Mouse (Mus musculus) gastrocnemius, adult 8-10 months (tissue): ENCODE results near the gene Vmn2r96. TPM values are rescaled to one million over a fixed set of nuclear protein-coding genes. Genes with fewer than 3 reads are reported as not detected.
"Not testable (repeated sequence)": the region's sequence is repeated elsewhere in the genome, so short reads cannot be mapped to it uniquely, and the experiment has no call there.

Source experiments
- DNase-seq, 2 experiments: peaks; one replicate each; pipeline ENCODE4 v3.0.0; 2022; ENCODE audit warnings: low spot score in 2 of 2
- total RNA-seq, 4 experiments: library from RNA; stranded (reverse); gene quantifications; 2 replicates each; pipeline ENCODE4 v1.2.4; 2022

Vmn2r96 gene
- total RNA-seq: not detected

DNA sequence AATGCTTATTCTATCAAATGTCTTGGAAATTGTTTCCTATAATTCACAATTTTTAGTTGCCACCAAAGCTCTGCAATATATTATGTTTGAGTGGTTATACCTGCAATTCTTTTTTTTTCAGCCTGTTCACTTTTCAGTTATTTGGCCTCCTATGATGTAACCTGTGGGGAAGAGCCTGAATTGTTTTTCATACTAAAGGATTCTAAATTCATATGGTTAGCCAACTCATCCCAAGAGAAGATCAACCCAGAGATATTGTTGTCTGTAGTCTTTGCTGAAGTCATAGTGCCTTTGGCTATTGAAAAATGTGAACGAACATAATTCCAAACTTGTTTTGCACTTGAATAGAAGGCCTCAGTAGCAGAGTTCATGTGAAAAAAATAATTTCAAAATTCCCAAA, at the start of gene Vmn2r96:
Gene Vmn2r96, plus strand, starts transcription at position 301 of the 400 bp plus-strand sequence.
- not testable (repeated sequence) for DNase-seq

DNA sequence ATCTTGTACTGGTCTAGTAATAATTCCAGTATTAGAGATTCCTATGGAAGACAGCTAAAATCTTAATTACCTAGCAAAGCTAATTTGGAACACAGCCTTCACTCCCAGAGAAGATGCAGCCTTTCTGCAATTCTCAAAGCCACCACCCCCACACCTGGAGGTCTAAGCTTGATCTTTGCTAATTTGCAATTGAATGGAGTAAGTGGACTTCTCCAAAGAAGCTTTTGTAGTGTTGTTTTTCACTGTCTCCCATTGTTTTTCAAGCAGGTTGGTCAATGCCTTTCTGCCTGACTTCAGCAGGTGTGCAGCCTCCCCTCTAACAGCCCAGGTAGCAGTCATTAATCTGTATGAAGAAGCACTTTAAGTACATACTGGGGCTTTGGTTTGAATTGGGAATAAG, 49.6 kb upstream of the Vmn2r96 start:
- no peak for DNase-seq

DNA sequence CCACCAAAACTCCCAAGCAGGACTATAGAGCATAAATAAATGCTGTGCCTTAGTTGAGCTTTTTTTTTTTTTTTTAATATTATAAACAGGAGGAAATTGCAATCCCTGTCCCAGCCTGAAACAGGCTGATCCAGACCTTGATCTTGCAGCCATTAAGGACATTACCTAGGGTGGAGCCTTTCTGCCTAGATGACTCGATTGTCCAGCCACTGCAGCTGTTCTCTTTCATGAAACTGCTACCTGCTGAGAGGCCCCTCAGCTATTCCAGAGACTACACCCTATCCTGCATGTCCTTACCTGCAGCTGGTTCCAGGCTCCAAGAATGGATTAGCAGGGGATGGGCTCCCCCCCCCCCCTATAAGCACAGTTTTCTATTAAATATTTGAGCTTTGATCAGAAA, 49.0 kb upstream of the Vmn2r96 start:
- no peak for DNase-seq

DNA sequence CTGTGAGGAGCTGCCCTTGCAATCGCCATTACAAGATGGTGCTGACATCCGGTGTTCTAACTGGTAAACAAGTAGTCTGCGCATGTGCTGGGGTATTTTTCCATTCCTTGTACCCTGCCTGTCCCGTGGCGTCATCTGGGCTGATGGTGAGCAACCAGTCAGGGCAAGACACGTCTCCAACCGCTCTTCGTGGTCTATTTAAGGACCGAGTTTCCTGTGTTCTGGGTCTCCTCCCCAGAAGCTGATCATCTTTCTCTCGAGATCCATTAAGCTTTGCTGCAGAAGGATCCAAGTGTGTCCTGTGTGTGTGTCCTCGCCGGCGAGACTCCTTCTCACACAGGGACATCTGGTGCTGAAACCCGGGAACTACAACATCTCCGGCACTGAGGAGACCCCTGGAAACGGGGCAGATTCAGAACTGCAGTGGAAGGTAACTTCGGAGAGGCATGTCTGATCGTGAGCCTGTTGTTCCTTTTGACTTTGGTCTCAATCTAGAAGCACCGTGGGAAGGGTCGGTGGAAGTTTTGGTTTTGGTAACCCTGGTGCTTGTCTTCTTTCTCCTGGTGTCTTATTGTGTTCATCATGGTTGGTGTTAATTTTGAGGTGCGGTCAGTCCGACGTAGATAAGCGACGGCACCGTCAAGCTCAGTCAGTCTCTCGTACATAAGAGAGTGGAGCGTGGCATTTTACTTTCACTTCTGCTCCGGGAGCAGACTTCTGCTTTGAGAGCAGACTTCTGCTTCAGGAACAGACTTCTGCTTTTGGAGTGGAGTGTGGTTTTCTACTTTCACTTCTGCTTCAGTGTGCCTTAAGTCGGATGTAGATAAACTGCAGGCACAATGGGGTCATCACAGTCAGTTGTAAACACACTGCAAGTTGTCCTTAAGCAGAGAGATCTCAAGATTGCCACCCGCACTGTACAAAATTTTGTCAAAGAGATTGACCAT, 14.5 kb upstream of the Vmn2r96 start:
- DNase-seq: not testable (repeated sequence)

- not testable (repeated sequence) for DNase-seq
Observed at GRCm38 (mm10) chr17:18566186-18566585, 6.8 kb upstream of the Vmn2r96 start.

GRCm38 (mm10) chr17:18615151-18615550, 42.2 kb downstream of the Vmn2r96 start:
- DNase-seq: not testable (repeated sequence)

DNA sequence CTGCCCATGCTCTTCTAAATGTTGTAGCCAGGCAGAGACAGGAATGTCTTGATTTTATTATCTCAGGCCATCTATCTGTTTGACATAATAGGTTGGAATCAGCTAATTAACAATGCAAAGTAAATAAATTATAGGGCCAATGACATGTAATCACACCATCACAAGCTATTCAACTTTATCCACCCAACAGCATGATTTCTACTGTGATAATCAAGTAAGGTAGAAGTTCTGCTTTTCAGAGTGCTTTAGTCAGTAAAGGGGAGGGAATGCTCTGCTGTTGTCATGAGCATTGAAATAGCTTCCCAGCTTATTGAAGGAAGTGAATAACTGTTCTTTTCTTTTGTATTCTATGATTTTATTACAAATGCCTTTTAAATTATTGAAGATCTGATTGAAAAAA, 53.6 kb downstream of the Vmn2r96 start:
- no peak for DNase-seq

Other genes starting within 250 kb of the Vmn2r96 start
- gene Vmn2r95, start 149.1 kb upstream of the Vmn2r96 start, total RNA-seq: not detected